Mouse (Mus musculus) hindbrain, embryonic 11.5 days (tissue): ENCODE measurements at regions not wholly inside any gene's neighbourhood (a gene's known extent, or its start where the extent isn't known, plus 50 kb on each side); places are given as distances from the start of the nearest gene placed in this dataset.
"Not testable (repeated sequence)": the region's sequence is repeated elsewhere in the genome, so short reads cannot be mapped to it uniquely, and the experiment has no call there.

Source experiments
- ATAC-seq: fragments of 200-750 bp; cut with Nextera tagmentation; 2 replicates; pipeline ENCODE4 v1.8.0; 2017; ENCODE audit warnings: mild to moderate bottlenecking, moderate TSS enrichment, moderate library complexity; ENCODE audit not compliant: low FRiP score
- DNase-seq: peaks from one replicate; pipeline ENCODE4 v3.0.0-alpha.2; 2015; ENCODE audit warnings: low spot score
- H3K27ac ChIP-seq: fragments of 300-500 bp; sonication (generic); 2 replicates; pipeline ENCODE4 v1.5.1; 2014; ENCODE audit warnings: mild to moderate bottlenecking, low read depth, low read length
- H3K27me3 ChIP-seq: fragments of 300-500 bp; sonication (generic); 2 replicates; pipeline ENCODE4 v1.6.1; 2014; ENCODE audit warnings: mild to moderate bottlenecking, low read length, moderate library complexity, mixed read lengths; ENCODE audit not compliant: control insufficient read depth, insufficient read depth
- H3K36me3 ChIP-seq: fragments of 300-500 bp; sonication (generic); 2 replicates; pipeline ENCODE4 v1.6.1; 2014; ENCODE audit warnings: mild to moderate bottlenecking, low read length, moderate library complexity, mixed read lengths; ENCODE audit not compliant: control insufficient read depth, insufficient read depth
- H3K4me1 ChIP-seq: fragments of 300-500 bp; sonication (generic); replicated peaks from 2 replicates; pipeline ENCODE4 v1.6.1; 2014; ENCODE audit warnings: low read length, mixed read lengths; ENCODE audit not compliant: control insufficient read depth, insufficient read depth
- H3K4me2 ChIP-seq: fragments of 300-500 bp; sonication (generic); replicated peaks from 2 replicates; pipeline ENCODE4 v1.6.1; 2014; ENCODE audit warnings: mild to moderate bottlenecking, low read depth, low read length
- H3K4me3 ChIP-seq: fragments of 300-500 bp; sonication (generic); 2 replicates; pipeline ENCODE4 v1.5.1; 2014; ENCODE audit warnings: low read depth, low read length
- H3K9ac ChIP-seq: fragments of 300-500 bp; sonication (generic); 2 replicates; pipeline ENCODE4 v1.6.1; 2014; ENCODE audit warnings: low read depth, low read length
- H3K9me3 ChIP-seq: fragments of 300-500 bp; sonication (generic); 2 replicates; pipeline ENCODE4 v1.6.1; 2016; ENCODE audit warnings: low read length; ENCODE audit not compliant: control insufficient read depth
- WGBS: fragments of 180-500 bp; shearing (Covaris S2); extraction: QIAGEN DNeasy Blood & Tissue Kit; methylation state at CpG from one replicate; pipeline ENCODE4 v1.1.7; 2014; 5-methylcytosine and 5-hydroxymethylcytosine counted together

- Histone ChIP-seq H3K9me3 (no peaks in the 10 kb centered on the region), H3K4me3 (no peak overlapping the region), H3K36me3 (no peaks in the 10 kb centered on the region), H3K27ac (no peak overlapping the region), H3K27me3 (no peaks in the 10 kb centered on the region), H3K9ac (no peak overlapping the region), H3K4me2 (no peak overlapping the region), H3K4me1 (no peaks in the 10 kb centered on the region)
- ATAC-seq (no peak), DNase-seq (no peak)
- 72% methylated on average over 1 of the region's 1 CpGs for WGBS
Observed at GRCm38 (mm10) chr5:28771796-28772195, 304.7 kb upstream of the Shh start.

DNA sequence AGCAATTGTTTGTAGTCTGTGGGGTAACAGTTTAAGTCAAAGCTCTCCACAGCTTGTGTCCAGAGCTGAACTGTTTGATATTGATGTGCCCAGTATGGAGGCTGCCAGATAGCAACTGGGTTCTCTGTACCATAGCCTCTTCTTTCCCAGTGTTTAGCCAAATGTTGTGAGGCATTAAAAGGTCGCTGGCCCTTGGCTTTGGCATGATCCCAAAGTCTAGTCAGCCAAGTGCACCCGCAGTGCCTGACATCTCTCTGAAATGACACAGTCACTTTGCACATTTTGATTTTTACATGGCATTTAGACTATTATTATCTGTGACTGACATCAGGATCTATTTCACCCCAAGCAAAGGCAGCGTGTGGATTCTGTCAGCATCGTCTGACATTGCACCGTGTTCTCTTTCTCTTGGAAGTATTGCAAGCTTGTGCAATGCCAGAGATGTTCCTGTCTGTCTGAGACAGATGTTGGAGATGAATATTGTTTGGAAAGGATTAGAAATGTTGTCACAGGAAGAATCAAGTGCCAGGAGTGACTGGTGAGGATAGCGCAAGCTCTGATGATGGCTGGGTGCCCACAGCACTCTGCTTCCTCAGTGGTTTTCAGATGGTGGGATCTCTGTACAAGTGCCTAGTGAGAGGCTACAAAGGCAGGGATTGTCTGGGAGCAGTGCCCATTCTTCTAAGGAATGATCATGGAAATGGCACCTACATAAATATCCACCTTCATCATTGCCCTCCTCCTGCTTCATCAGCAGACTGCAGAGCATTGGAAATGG lies 289.3 kb upstream of the Shh start:
- DNase-seq (no peak), ATAC-seq (no peak)
- no peaks in the 10 kb centered on the region for H3K4me1 ChIP-seq
- no peak overlapping the region for H3K4me2 ChIP-seq
- H3K27ac ChIP-seq = no peak overlapping the region
- no peak overlapping the region for H3K9ac ChIP-seq
- 93% methylated on average over 6 of the region's 6 CpGs for WGBS
- no peaks in the 10 kb centered on the region for H3K36me3 ChIP-seq
- H3K9me3 ChIP-seq = no peaks in the 10 kb centered on the region
- H3K27me3 ChIP-seq = no peaks in the 10 kb centered on the region
- no peak overlapping the region for H3K4me3 ChIP-seq

DNA sequence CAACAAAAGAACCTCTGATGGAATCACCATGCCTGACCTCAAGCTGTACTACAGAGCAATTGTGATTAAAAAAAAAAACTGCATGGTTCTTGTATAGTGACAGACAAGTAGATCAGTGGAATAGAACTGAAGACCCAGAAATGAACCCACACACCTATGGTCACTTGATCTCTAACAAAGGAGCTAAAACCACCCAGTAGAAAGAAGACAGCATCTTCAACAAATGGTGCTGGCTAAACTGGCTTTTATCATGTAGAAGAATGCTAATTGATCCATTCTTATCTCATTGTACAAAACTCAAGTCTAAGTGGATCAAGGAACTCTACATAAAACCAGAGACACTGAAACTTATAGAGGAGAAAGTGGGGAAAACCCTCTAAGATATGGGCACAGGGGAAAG lies 284.8 kb upstream of the Shh start:
- not testable (repeated sequence) for H3K27me3 ChIP-seq, H3K4me1 ChIP-seq, H3K4me3 ChIP-seq, H3K27ac ChIP-seq, ATAC-seq, H3K9me3 ChIP-seq, H3K4me2 ChIP-seq, DNase-seq, H3K36me3 ChIP-seq, H3K9ac ChIP-seq

DNA sequence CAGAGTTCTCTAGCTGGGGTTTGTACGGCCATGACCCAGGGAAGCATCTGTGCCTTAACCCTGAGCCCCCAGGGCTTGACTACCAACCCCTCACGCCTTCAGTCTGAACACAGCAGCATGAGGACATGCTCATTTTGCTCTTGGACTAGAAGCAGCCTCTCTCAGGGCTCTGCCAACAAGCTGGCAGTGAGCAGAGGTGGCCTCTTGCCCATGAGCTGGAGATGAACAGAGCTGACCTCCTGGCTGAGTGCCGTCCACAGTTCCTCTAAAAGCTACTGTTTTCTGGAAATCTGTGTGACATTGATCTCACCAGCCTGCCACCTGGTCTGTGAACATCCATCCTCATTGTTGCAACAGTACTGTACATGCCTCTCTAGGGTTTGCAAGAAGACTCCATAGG lies 267.7 kb upstream of the Shh start:
- Histone ChIP-seq H3K9ac (no peak overlapping the region), H3K4me3 (no peak overlapping the region), H3K4me1 (no peaks in the 10 kb centered on the region), H3K36me3 (no peaks in the 10 kb centered on the region), H3K27ac (no peak overlapping the region), H3K9me3 (no peaks in the 10 kb centered on the region), H3K27me3 (no peaks in the 10 kb centered on the region), H3K4me2 (no peak overlapping the region)
- WGBS = 92% methylated on average over 3 of the region's 3 CpGs
- no peak for ATAC-seq
- DNase-seq = no peak

GRCm38 (mm10) chr5:28722067-28722466 lies 255.0 kb upstream of the Shh start:
- no peaks in the 10 kb centered on the region for H3K27me3 ChIP-seq
- ATAC-seq (no peak), DNase-seq (no peak)
- H3K9me3 ChIP-seq = no peaks in the 10 kb centered on the region
- whole genome bisulfite sequencing = 92% methylated on average over 3 of the region's 3 CpGs
- H3K4me1 ChIP-seq = no peaks in the 10 kb centered on the region
- no peak overlapping the region for H3K27ac ChIP-seq
- H3K36me3 ChIP-seq = no peaks in the 10 kb centered on the region
- H3K4me2 ChIP-seq = no peak overlapping the region
- H3K4me3 ChIP-seq = no peak overlapping the region
- no peak overlapping the region for H3K9ac ChIP-seq

- DNase-seq (no peak), ATAC-seq (no peak)
- WGBS = 92% methylated on average over 4 of the region's 4 CpGs
Observed at GRCm38 (mm10) chr5:28714978-28715377, 247.9 kb upstream of the Shh start.

DNA sequence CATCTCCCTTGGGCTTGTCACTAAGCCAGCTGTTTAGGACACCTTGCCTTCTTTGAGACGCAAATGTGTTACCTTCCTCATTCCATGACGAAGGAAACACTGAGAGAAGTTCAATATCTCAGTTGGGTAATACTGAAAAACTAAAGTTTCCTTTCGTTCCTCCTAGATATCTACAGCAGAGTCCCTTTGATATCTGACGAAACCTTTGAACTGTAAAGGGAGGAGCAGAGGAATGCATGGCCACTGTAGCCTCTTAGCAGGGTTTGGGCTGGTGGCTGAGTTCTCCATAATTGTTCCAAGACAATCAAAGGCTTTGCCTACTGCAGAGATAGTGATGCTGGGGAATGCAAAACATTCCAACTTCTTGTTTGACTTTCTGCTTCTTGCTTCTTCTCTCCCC lies 243.5 kb upstream of the Shh start:
- H3K36me3 ChIP-seq = no peaks in the 10 kb centered on the region
- ATAC-seq (no peak), DNase-seq (no peak)
- H3K9me3 ChIP-seq = no peaks in the 10 kb centered on the region
- no peaks in the 10 kb centered on the region for H3K4me1 ChIP-seq
- H3K9ac ChIP-seq = no peak overlapping the region
- 74% methylated on average over 4 of the region's 4 CpGs for WGBS
- H3K27ac ChIP-seq = no peak overlapping the region
- H3K27me3 ChIP-seq = no peaks in the 10 kb centered on the region
- no peak overlapping the region for H3K4me3 ChIP-seq
- H3K4me2 ChIP-seq = no peak overlapping the region

More at GRCm38 (mm10) chr5:28714978-28715377, 247.9 kb upstream of the Shh start:
- Histone ChIP-seq H3K4me3 (no peak overlapping the region), H3K4me1 (no peaks in the 10 kb centered on the region), H3K9ac (no peak overlapping the region), H3K27ac (no peak overlapping the region), H3K27me3 (no peaks in the 10 kb centered on the region), H3K4me2 (no peak overlapping the region), H3K9me3 (no peaks in the 10 kb centered on the region), H3K36me3 (no peaks in the 10 kb centered on the region)

- no peak for ATAC-seq
- WGBS = 83% methylated on average over 2 of the region's 2 CpGs
- H3K9me3 ChIP-seq = no peaks in the 10 kb centered on the region
- H3K36me3 ChIP-seq = no peaks in the 10 kb centered on the region
- H3K9ac ChIP-seq = no peak overlapping the region
- no peaks in the 10 kb centered on the region for H3K27me3 ChIP-seq
- H3K4me1 ChIP-seq = no peaks in the 10 kb centered on the region
- no peak overlapping the region for H3K4me3 ChIP-seq
- no peak overlapping the region for H3K4me2 ChIP-seq
- no peak overlapping the region for H3K27ac ChIP-seq
- DNase-seq = no peak
Observed at GRCm38 (mm10) chr5:28709626-28710025, 242.6 kb upstream of the Shh start.

- Histone ChIP-seq H3K9ac (no peak overlapping the region), H3K4me3 (no peak overlapping the region), H3K9me3 (no peaks in the 10 kb centered on the region), H3K27ac (no peak overlapping the region), H3K4me2 (no peak overlapping the region), H3K27me3 (no peaks in the 10 kb centered on the region), H3K4me1 (no peaks in the 10 kb centered on the region), H3K36me3 (no peaks in the 10 kb centered on the region)
- DNase-seq = no peak
- 88% methylated on average over 1 of the region's 1 CpGs for WGBS
- ATAC-seq = no peak
Observed at GRCm38 (mm10) chr5:28704359-28704758, 237.3 kb upstream of the Shh start.
